Mouse (Mus musculus): Measurements from ENCODE around the gene Fgg.
A peak's percentile ranks its signal among the peaks of the same experiment; 100 is the strongest.

The Fgg gene

DNA sequence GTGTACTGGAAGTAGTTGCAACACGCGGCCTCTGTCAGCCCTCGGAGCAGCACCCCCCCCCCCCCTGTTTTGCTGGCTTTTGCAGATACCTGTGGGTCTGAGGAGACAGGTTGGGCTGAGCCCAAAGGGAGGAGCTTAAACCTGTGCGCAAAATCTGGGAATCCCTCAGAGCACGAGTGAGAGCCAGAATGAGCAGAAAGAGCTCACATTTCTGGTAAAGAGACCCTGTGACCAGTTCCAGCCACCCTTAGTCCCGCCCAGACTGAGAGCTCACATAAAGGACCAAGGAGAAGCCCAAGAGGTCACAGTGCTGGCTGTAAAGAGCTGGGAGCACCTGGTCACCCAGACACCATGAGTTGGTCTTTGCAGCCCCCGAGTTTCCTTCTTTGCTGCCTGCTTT, at the start of gene Fgg:
Gene Fgg, plus strand, starts transcription at position 168 of the 400 bp plus-strand sequence.
- no peak for DNase-seq (ENCODE audit: low read depth, low spot score)

DNA sequence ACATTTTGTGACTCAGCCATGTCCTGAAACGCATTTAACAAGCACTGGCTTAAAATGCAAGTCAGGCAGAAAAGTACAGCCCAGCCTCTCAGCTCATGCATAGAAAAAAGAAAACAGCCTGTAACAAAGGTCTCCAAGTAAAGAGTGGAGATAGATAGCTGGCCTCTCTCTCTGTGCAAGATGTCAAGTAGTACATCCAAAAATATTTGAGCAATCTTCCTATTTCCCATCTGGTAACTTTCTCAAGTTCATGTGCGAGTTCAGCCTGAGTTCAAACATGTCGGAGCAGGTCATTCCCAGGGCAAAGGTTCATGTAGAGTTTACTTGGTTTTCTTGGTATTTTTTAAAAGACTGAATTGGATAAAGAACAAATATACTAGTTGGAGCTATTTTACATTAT, 36.5 kb upstream of the Fgg start:
- DNase-seq (ENCODE audit: low read depth, low spot score) = peak; percentile 11

DNA sequence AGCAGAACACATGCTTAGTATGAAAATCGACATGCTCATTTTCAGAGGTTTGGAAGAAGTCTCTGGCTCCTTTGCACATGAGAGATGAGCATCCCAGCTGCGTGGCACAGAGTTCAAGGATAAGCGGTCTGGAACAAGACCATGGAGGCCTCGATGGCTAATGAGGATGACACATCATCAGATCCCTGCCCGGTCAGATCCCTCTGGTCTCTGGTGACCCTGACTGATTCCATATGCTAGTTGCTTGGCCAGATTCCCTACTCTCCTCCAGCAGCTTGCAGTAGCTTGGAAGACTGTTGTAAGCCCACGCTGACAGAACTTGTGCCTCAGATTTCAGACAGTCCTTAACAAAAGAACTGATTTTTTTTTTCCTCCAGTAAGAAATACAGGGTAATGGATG, 26.7 kb upstream of the Fgg start:
- DNase-seq (ENCODE audit: low read depth, low spot score) = peak; percentile 50

DNA sequence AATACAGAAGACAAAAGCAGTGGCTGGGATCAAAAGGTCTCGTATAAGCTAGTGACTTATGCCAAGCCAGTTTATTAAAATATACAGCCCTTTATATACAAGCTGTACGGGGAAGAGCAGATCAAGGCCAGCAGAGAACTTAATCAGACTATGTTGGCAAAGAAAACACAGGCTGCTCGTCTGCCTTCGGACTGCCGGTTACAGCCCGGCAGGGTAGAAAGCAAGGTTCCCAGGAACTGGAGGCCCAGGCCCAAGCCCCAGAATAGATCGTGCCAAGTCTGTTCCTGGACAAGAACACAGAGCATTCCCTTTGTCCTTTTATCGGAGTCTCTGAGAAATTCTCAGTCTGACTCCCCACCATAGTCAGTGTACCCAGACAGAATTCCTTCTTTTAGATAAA, 25.7 kb upstream of the Fgg start:
- DNase-seq (ENCODE audit: low read depth, low spot score) = no peak

DNA sequence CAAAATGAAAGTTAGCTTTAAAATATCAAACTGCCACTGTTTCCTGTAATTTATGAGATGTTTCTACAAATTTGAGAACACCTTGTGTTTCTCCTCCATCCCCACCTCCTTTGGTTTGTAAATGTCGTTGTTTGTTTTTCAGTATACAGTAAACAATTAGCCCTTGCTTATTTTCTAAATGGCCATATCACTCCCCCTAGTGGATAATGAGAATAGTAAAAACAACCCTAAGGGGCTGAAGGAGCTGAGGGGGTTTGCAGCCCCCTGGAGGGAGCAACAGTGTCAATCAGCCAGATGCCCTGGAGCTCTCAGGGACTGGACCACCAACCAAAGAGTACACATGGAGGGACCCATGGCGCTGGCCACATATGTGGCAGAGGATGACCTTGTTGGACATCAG, 22.7 kb upstream of the Fgg start:
- DNase-seq (ENCODE audit: low read depth, low spot score) = no peak

DNA sequence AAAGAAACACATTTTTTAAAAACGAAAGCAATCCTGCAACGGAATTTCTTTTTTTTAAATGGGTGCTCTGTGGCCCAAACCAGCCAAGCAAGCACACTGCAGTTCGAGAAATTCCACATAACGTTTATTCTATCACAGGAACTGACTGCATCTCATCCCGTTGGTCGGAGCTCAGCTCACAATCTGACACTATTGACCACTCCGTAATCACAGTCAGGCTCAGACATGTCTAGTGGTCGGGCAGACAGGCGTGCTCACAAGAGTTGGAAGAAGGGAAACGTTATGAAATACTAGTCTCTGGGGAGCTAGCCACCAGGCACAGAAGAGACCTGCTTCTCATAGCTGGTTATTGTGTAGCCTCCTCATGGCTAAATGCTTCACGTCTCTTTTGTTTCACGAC, 15.6 kb upstream of the Fgg start:
- DNase-seq (ENCODE audit: low read depth, low spot score) = no peak

DNA sequence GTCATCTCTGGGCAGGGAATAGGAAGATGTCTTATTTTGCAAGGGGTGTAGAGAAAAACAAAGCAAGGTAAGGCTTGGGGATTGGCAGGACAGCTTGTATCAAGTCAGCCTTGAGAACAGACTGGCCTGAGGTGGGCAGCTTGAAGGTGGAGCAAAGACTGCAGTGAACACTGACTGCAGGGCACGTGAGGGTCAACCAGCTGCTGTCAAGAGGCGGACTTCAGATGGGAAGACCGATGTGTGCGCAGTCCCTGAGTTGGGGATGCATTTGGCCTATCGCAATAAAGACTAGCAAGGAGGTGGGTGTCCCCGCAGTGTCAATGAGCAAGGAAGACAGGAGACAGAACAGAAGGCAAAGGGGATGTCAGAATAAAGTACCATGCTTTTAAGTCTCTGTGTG, 14.6 kb upstream of the Fgg start:
- DNase-seq (ENCODE audit: low read depth, low spot score) = no peak

DNA sequence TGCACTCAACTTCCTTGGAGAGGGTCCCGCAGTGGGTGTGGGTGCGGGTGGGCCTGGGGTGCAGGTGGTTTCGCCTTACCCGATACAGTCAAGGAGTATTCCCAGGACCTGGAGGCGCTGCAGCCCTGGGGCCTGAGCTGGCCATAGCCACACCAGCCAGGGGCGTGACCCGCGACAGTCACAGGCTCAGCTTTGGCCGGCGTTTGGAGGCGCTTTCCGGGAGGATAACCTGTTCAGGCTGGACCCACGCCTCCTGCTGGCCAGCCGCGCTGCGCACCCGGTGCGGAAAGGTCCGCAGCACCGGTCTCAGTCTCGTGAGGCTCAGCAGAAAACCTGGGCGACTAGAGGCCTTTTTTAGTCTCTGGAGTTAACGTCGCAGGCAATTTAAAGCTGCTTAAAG, 12.2 kb upstream of the Fgg start:
- no peak for DNase-seq (ENCODE audit: low read depth, low spot score)

DNA sequence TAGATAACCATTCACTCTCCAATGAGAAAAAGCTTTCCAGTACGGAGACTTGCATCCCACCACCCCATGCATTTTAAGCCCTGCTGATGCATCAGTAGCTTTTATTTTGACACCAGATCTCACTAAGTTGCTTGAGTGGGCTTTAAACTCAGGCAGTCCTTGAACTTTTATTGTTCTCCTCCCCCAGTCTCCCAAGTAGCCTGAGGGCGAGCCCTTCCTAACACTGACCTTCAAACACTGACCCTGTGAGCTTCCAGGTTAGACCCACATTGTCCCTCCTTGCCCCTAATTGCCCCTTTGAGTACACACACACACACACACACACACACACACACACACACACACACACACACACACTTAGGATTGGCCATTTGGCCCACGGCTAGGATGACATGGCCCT, 10.9 kb upstream of the Fgg start:
- DNase-seq (ENCODE audit: low read depth, low spot score) = no peak

DNA sequence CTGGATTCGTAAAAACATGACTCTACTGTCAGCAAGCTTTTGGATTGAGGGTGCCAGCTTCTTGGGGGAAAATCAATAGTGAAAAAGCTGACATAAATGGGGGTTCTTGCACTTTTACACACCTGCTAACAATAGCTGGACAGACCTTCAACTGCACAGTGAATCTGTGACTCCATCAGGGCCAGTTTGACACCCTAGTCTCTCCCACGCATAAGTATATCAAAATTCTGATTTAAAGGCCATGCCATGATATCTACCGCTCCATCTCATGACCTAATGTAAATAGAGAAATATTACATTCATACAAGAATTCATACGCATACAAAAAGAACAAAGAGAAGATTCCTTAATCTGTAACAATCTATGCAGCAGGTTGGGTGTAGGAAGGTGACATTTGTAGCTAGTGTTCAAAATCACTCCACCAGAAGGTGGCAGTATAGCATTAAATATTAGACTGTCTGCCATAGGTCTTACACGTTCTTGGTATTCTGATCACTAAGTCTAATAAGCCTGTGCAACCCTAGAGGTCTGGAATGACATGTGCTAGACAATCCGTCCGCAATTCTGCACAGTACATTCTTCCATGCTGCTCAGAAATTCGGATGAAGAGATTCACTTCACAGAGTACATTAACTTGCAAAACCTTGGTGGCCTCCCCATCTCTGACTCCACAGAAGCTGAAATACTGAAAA, 8.6 kb upstream of the Fgg start:
- DNase-seq (ENCODE audit: low read depth, low spot score) = peak; percentile 46

DNA sequence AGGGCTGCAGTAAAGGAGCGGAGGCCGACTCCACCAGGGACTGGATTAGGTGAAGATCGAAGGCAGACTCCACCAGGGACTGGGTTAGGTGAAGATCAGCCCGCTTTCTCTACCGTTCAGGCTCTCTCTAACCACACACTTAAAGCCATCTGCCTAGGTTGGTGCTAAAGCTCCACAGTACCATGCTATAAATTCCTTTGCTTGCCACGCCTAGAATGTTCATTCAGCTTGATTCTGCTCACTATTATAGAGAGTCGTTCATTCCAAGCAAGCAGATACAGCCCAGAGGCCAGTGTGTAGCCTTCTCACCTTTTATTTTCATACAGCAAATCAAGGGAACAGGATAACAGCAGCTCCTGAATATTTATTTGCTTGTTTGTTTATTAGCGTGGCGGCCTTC, 7.5 kb upstream of the Fgg start:
- no peak for DNase-seq (ENCODE audit: low read depth, low spot score)

DNA sequence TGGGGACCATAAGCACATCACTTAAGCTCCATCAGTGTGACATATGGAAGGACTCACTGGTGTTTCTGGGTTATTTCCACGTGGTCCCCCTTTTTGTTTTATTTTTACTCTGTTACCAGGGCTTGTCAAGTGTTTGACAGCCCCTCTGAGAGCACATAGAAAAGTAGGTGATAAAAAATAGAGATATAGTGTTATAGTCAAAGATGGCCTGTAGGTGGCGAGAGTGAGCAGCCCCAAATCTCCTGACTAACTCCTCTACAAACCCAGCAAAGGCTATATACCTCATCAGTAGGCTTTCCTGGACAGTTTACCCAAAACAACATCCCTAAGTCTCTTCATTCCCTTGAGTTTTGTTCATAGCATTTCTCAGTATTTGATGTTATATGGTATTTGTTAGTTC, 5.3 kb upstream of the Fgg start:
- DNase-seq (ENCODE audit: low read depth, low spot score) = peak; percentile 8

DNA sequence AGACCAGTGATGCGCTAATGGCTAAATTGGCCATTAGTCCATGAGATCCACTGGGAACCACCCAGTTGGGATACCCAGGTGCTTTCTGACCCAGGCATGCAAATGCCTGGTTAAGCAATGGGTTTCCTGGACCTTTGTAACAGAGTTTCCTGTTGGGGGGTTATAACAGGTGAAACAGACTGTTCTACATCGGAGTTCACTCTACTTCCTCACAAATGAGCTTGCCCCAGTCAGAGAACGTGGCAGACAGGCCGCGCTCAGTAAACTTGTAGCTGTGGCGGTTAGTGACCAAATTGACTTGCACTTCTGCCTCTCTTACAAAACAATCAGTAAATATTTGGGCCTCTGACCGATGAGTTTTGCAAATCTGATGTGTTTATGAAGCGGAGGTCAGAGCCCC, 4.5 kb upstream of the Fgg start:
- DNase-seq (ENCODE audit: low read depth, low spot score) = no peak

DNA sequence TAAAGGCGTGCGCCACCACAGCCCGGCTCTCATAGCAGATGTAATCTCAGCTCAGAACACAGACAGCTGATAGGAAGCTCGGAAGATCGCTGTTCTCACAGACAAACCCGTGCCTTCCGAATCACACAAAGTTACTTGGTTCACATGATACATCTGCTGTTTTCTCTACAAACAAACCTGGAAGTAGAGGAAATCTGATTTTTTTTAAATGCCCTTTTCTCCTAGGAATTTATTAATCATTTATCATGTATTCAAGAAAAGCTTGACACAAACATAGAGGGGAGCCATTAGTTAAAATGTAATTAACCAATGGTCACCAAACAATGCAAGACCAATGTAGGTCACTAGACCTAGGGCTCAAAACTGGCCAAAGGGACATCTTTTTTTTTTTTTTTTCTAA, 2.7 kb upstream of the Fgg start:
- DNase-seq (ENCODE audit: low read depth, low spot score) = no peak

DNA sequence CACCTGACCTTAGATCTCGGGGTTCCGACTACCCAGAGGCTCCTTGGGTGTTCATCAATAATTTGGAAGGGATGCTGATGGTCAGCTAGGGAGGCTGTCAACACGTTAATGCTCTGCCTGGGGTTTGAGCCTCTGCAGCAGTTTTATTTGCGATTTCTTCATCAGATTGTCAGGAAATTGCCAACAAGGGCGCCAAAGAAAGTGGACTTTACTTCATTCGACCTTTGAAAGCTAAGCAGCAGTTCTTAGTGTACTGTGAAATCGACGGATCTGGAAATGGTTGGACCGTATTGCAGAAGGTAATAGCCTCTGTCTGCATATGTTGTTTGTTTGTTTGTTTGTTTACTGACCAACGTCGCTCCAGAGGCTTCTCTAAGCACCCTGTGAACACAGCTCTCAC, 2.8 kb downstream of the Fgg start:
- DNase-seq (ENCODE audit: low read depth, low spot score) = no peak

DNA sequence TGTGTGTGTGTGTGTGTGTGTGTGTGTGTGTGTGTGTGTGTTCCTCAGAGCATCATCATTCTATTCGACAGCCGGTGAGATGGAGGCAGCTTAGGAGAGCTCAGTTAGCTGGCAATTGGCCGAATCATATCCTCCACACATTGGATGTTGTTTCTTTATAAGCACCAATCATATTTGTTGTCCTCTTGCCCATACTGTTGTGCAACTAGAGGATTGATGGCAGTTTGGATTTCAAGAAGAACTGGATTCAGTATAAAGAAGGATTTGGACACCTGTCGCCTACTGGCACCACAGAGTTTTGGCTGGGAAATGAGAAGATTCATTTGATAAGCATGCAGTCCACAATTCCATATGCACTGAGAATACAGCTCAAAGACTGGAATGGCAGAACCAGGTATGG, 3.6 kb downstream of the Fgg start:
- DNase-seq (ENCODE audit: low read depth, low spot score) = no peak

DNA sequence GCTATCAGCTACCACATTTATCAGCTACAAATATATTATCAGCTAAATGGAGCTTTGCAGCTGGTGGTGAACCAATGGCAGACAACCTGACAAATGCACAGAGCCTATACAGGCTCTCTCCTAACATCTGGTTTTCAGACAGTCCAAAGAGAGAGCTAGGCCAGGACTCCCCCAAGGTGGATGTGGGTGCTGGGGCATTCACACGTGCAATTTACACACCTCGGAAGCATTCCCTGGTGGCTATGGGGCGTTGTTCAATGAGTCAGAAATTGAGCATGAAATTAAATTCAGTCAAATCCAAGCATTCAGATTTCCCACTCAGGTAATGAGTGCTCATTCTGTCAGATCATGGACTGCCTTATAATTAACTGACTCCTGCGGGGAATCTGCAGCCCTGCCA, 4.0 kb downstream of the Fgg start:
- no peak for DNase-seq (ENCODE audit: low read depth, low spot score)

DNA sequence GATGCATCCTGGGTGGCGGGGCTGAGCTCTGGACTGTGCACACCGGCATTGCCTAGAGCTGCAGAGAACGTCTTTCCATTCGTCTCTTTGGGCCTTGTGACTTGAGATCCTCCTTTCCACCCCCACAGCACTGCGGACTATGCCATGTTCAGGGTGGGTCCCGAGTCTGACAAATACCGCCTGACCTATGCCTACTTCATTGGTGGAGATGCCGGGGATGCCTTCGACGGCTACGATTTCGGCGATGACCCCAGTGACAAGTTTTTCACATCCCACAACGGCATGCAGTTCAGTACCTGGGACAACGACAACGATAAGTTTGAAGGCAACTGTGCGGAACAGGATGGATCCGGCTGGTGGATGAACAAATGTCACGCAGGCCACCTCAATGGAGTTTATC, 5.1 kb downstream of the Fgg start:
- DNase-seq (ENCODE audit: low read depth, low spot score) = no peak

DNA sequence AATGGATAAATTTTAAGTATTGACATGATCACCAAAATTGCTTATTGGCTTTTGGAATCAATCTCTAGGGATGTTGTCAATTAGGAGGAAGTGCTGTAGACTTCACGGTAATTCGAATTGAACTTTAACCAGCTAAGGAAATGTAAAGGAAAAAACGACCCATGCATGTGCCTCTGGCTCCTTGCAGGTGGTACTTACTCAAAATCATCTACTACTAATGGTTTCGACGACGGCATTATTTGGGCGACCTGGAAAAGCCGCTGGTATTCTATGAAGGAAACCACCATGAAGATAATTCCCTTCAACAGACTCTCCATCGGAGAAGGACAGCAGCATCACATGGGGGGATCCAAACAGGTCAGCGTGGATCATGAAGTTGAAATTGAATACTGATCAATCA, 6.4 kb downstream of the Fgg start:
- DNase-seq (ENCODE audit: low read depth, low spot score) = no peak

DNA sequence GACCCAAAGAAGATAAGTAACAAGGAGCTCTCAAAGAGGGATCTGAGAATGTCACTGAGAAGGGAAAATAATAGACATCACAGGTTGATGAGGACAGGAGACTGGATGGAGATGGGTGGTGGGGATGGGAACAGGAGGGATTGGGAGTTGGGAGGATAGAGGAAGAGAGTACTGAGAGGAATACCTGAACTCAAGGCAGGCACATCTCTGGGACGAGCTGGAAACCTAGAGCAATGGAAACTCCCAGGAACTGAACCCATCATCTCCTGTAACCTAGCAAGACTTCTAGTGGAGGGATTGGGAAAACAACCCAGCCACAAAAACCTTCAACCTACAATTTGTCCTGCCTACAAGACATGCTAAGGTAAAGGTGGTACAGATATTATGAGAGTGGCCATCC, 8.7 kb downstream of the Fgg start:
- DNase-seq (ENCODE audit: low read depth, low spot score) = no peak

DNA sequence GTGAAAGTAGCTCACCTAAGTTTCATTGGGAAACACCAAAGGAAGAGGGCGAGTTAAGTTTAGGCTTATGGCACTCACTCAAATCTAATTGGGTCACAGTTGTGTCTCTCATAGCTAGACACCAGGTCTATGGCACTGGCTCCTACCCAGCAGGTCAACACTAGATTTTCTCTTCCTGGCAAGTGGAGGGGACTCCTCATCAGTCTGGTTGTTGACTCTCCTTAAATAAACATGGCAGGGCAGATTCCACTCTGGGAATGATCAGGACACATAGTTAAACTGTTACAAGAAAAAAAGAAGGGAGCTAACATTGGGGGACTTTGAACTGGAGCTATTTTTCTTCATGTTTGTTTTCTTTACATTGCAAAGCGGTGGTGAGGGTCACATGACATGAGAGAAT, 12.9 kb downstream of the Fgg start:
- DNase-seq (ENCODE audit: low read depth, low spot score) = no peak

DNA sequence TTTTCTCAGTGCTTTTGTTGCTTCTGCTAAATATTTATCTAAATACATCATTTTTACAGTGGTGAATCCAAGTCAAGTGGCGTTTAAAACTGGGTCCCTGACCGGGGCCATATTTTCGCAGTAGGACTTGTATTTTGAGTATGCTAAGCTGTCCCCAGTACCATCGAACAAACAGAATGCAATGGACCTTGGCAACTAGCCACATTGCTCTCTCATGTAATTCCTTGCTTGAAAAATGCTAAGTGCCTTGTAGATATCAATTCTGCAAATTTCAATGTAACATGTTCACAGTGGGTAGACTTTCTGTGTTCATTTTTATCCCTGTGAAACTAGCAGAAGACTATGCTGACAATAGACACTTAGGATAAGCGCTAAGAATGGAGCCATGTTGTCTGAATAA, 13.7 kb downstream of the Fgg start:
- no peak for DNase-seq (ENCODE audit: low read depth, low spot score)

DNA sequence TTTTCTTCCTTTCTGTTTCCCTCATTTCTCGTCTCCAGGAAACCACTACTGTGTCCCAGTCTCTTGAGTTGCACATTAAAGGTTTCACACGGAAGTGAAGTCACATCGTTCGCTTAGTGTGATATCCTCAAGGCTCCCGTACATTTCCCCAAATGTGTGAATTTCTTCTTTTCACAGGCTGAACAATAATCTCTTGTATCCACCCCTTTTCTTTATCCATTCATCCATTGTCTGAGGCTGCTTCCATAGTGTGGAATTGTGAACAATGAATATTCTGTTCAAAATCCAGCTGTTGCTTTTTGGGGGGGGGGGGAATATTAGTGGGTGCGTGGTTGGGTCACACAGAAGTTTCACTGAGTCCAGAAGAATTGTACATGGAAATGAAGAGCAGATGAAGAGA, 17.5 kb downstream of the Fgg start:
- DNase-seq (ENCODE audit: low read depth, low spot score) = no peak

Measured in skeletal muscle tissue, adult 2 months (tissue).